Mouse (Mus musculus) fibroblast of lung, adult 2 months (primary cell): Measurements from ENCODE around the gene Wasf3.
"Not testable (repeated sequence)": the region's sequence is repeated elsewhere in the genome, so short reads cannot be mapped to it uniquely, and the experiment has no call there.

Experiments used
- DNase-seq: peaks from one replicate; pipeline ENCODE4 v3.0.0-alpha.2; 2011; ENCODE audit warnings: low read depth

Wasf3 gene

GRCm38 (mm10) chr5:146446633-146447032 is 61.8 kb downstream of the Wasf3 start:
- no peak for DNase-seq

DNA sequence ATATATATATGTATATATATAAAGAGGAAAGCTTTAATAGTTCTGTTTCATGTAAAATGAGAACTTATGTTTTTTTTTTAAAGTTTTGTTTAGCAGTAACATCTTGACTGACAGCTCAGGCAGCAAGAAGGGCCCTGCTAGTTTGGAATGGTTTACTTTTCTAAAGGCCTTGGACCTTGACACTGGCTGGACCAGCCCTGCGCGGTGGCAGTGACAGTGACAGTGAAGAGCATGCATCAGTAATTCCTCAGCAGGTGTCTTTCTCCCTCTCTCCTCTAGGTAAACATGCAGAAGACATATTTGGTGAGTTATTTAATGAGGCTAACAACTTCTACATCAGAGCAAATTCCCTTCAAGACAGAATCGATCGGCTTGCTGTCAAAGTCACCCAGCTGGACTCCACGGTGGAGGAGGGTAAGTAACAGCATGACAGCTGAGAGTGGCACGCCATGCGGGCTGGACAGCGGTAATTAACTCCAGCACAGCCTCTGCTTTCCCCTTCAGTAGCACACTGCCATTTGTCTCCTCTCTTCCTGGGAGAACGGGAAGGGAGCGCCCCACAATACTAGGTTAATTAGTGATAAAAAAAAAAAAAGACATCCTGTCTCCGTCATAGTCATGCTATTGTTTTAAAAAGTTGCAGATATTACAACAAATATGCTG is 66.9 kb downstream of the Wasf3 start:
- DNase-seq = no peak

DNA sequence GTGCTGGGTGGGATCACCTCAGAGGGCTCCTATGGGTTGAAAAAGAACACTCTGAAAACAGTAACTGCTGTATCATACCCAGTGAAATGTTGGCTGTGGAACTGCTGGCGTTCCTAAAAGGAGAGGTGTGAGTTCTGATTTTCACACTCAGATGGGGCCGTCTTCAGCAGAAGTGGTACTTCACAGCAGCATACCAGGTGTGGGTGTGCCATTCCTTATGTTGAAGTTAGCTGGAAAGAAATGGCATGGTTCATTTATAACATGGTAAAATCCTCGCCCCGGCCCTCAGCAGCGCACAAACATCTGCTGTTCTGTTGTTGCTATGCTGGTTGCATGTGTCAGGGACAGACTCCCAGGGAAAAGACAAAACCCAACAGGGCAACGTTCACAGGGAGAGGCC is 68.8 kb downstream of the Wasf3 start:
- DNase-seq = no peak

DNA sequence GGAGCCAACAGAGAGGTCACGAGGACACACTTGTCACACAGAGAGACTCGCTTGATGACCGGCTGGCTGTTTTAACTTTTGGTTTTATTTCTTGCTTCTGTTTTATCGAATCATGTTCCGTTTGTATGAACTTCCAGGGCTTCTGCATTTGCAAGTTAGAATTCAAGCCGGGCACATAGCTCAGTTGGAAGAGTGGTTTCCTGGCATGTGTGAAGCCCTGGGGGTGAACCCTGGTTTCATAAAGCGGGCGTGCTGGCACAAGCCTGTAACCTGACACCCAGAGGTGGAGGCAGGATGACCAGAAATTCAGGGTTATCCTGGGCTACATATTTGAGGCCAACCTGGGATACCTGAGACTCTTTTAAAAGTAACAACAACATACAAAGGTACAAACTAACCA is 76.8 kb downstream of the Wasf3 start:
- DNase-seq = no peak

DNA sequence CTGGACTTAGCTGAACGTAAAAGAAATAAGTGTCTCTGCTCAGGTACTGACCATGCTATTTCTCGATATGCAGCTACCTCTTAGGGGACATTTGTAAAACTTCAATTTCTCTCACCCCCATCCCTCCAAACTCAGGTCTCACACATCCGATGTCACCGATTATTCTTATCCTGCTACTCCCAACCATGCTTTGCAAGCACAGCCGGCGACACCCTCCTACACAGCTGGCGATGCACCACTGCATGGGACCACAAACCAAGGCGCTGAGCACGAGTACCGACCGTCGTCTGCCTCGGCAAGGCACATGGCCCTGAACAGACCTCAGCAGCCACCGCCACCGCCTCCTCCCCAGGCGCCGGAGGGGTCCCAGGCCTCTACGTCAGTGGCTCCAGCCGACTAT is 81.9 kb downstream of the Wasf3 start:
- no peak for DNase-seq

- DNase-seq = no peak
Measured at GRCm38 (mm10) chr5:146468311-146468710, 83.5 kb downstream of the Wasf3 start.

GRCm38 (mm10) chr5:146470821-146471220 is 86.0 kb downstream of the Wasf3 start:
- DNase-seq = no peak

GRCm38 (mm10) chr5:146471311-146471710 is 86.5 kb downstream of the Wasf3 start:
- no peak for DNase-seq

- no peak for DNase-seq
Measured at GRCm38 (mm10) chr5:146471821-146472220, 87.0 kb downstream of the Wasf3 start.

GRCm38 (mm10) chr5:146479564-146479963 is 94.8 kb downstream of the Wasf3 start:
- not testable (repeated sequence) for DNase-seq

DNA sequence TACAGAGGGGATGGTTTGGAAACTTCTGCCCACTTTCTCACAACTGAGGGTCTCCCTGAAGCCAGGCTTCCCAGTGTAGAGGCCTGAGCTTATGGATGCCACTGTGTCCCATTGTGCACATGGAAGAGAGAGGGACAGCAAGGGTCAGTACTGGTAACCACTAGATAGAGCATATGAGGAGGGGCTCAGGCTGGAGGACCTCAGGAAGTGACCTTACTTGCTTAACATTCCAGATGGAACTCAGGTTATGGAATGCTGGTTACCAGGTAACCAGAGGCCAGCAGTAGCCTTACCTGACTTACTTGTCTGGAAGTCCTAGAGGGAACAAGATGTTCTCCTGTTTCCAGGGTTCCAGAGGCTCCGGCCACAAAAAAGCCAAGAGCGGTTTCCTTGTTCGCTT is 96.9 kb downstream of the Wasf3 start, which contains the start of gene Gm6408:
Gm6408 (plus strand) TSS at position 301 of the 400 bp plus-strand sequence.
- not testable (repeated sequence) for DNase-seq

GRCm38 (mm10) chr5:146488959-146489358 is 104.2 kb downstream of the Wasf3 start:
- DNase-seq = not testable (repeated sequence)

DNA sequence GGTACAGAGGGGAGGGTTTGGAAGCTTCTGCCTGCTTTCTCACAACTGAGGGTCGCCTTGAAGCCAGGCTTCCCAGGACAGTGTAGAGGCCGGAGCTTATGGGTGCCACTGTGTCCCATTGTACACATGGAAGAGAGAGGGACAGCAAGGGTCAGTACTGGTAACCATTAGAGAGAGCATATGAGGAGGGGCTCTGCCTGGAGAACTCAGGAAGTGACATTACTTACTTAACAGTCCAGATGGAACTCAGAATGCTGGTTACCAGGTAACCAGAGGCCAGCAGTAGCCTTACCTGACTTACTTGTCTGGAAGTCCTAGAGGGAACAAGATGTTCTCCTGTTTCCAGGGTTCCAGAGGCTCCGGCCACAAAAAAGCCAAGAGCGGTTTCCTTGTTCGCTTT is 106.3 kb downstream of the Wasf3 start, which contains the start of gene Gm6370:
Gm6370 (plus strand) TSS at position 301 of the 400 bp plus-strand sequence.
- not testable (repeated sequence) for DNase-seq

DNA sequence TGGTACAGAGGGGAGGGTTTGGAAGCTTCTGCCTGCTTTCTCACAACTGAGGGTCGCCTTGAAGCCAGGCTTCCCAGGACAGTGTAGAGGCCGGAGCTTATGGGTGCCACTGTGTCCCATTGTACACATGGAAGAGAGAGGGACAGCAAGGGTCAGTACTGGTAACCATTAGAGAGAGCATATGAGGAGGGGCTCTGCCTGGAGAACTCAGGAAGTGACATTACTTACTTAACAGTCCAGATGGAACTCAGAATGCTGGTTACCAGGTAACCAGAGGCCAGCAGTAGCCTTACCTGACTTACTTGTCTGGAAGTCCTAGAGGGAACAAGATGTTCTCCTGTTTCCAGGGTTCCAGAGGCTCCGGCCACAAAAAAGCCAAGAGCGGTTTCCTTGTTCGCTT is 117.3 kb downstream of the Wasf3 start, which contains the start of gene 4930449I24Rik:
4930449I24Rik (plus strand) TSS at position 301 of the 400 bp plus-strand sequence.
- DNase-seq = not testable (repeated sequence)

DNA sequence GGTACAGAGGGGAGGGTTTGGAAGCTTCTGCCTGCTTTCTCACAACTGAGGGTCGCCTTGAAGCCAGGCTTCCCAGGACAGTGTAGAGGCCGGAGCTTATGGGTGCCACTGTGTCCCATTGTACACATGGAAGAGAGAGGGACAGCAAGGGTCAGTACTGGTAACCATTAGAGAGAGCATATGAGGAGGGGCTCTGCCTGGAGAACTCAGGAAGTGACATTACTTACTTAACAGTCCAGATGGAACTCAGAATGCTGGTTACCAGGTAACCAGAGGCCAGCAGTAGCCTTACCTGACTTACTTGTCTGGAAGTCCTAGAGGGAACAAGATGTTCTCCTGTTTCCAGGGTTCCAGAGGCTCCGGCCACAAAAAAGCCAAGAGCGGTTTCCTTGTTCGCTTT is 129.0 kb downstream of the Wasf3 start, which contains the start of gene Gm3402:
Gm3402 (plus strand) TSS at position 301 of the 400 bp plus-strand sequence.
- not testable (repeated sequence) for DNase-seq
